Mouse (Mus musculus) lung, postnatal 0 days (tissue): ENCODE measurements at regions not wholly inside any gene's neighbourhood (a gene's known extent, or its start where the extent isn't known, plus 50 kb on each side); places are given as distances from the start of the nearest gene placed in this dataset.
A peak's percentile ranks its signal among the peaks of the same experiment; 100 is the strongest.

Experiments used
- ATAC-seq: fragments of 200-750 bp; cut with Nextera tagmentation; 2 replicates; pipeline ENCODE4 v1.8.0; 2017; ENCODE audit warnings: moderate library complexity
- DNase-seq: peaks from one replicate; pipeline ENCODE4 v3.0.0-alpha.2; 2016; ENCODE audit warnings: low spot score
- H3K27ac ChIP-seq: fragments of 300-500 bp; sonication (generic); 2 replicates; pipeline ENCODE4 v1.5.1; 2014; ENCODE audit warnings: antibody characterized with exemption, mild to moderate bottlenecking, low read length, mixed read lengths
- H3K27me3 ChIP-seq: fragments of 300-500 bp; sonication (generic); replicated peaks from 2 replicates; pipeline ENCODE4 v1.6.1; 2014; ENCODE audit warnings: low read length, mixed read lengths; ENCODE audit not compliant: insufficient read depth
- H3K36me3 ChIP-seq: fragments of 300-500 bp; sonication (generic); 2 replicates; pipeline ENCODE4 v1.6.1; 2014; ENCODE audit warnings: low read length, mixed read lengths; ENCODE audit not compliant: insufficient read depth
- H3K4me1 ChIP-seq: fragments of 300-500 bp; sonication (generic); 2 replicates; pipeline ENCODE4 v1.6.1; 2014; ENCODE audit warnings: antibody characterized with exemption, low read depth, low read length, mixed read lengths; ENCODE audit not compliant: insufficient read depth
- H3K4me2 ChIP-seq: fragments of 300-500 bp; sonication (generic); replicated peaks from 2 replicates; pipeline ENCODE4 v1.6.1; 2014; ENCODE audit warnings: low read depth, mild to moderate bottlenecking, low read length, moderate library complexity, mixed read lengths
- H3K4me3 ChIP-seq: fragments of 300-500 bp; sonication (generic); 2 replicates; pipeline ENCODE4 v1.5.1; 2014; ENCODE audit warnings: low read depth, low read length
- H3K9ac ChIP-seq: fragments of 300-500 bp; sonication (generic); replicated peaks from 2 replicates; pipeline ENCODE4 v1.6.1; 2014; ENCODE audit warnings: low read depth, mild to moderate bottlenecking
- H3K9me3 ChIP-seq: fragments of 300-500 bp; sonication (generic); 2 replicates; pipeline ENCODE4 v1.6.1; 2016; ENCODE audit warnings: low read length, mixed read lengths
- CTCF ChIP-seq: IDR thresholded peaks from 2 replicates; pipeline ENCODE4 v1.5.1; 2016; ENCODE audit warnings: antibody characterized with exemption, mild to moderate bottlenecking
- EP300 ChIP-seq: IDR thresholded peaks from 2 replicates; pipeline ENCODE4 v1.6.1; 2016; ENCODE audit warnings: antibody characterized with exemption, mild to moderate bottlenecking, control low read depth
- WGBS: fragments of 180-500 bp; shearing (Covaris S2); extraction: QIAGEN DNeasy Blood & Tissue Kit; methylation state at CpG from one replicate; pipeline ENCODE4 v1.1.7; 2014; 5-methylcytosine and 5-hydroxymethylcytosine counted together

DNA sequence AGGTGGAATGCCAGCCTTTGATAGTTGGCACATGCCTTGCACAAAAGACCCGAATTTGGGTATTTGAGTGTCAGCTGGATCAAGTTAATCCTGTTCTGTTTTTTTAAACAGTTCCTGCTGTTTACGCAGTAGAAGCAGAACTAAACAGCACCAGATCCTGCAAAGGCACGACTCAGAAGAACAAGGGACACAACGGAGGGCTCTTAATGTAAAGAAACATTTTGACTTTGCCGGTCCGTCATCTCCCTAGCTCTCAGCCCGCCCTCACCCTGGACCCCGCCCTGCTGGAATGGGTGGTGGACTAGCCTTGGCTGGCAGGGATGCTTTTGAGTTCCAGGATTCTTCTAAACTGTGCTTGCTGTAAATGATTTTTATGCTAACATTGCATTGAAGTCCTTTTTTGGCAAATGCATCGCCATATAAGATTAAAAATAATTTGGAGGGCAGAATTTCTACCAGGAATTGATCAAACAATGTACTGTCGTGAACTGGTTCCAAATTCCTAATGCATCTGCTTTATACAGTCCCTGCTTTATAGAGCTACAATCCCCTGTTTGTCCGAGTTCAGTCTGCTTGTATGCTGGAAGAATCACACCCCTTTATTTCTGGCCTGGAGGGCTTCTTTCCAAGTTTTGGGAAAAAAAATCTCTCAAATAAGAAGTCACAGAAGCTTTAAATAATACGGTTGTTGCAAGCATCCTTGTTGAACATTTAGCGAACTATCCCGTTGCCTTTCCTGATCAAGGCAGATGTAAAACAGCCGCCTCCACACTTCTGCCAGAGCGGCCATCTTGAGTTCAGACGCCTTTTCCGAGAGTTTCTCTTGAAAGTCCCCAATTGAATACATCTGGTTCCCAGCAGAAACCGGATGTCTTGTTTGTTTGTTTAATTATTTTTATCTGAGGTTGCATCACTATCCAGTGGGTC, 308.2 kb downstream of the Pten start:
- no peaks in the 10 kb centered on the region for H3K4me1 ChIP-seq
- ATAC-seq (peak; percentile 22), DNase-seq (peak; percentile 73)
- H3K4me2 ChIP-seq, result no peak overlapping the region; the same call in 1 of the 2 replicates
- TF ChIP-seq CTCF (no peak), EP300 (peak; percentile 26)
- H3K27ac ChIP-seq, result peak overlapping the region; percentile 44
- no peak overlapping the region for H3K9ac ChIP-seq
- H3K9me3 ChIP-seq, result no peaks in the 10 kb centered on the region
- no peak overlapping the region for H3K4me3 ChIP-seq
- no peaks in the 10 kb centered on the region for H3K27me3 ChIP-seq
- H3K36me3 ChIP-seq, result no peaks in the 10 kb centered on the region
- WGBS, result 56% methylated on average over 19 of the region's 19 CpGs

DNA sequence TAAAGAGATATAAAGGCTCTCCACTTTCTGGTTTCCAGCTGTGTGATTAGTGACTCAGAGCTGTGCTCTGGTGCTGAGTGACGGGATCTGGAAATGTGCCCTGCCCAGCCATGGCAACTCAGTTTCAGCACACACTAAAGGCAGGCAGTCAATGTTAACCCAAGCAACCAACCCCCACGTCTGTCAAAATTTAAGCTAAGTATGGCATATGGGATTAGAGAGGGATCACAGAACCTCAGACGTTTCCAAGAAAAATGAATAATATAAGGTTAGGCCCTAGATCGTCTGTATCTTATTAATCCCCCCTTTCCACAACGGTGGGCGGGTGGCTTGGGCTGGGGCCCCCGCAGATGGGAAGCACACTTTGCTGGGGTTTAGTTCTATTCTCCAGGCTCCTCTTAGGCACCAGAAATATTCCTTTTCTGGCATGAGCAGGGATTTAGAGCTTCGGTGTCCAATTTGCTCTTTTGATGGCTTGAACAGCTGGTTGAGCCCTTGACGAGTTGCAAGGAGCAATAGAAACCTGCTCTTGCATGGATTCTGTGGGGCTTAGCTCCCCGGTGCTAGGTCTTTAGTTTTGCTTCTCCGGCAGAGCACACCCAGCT, 311.2 kb downstream of the Pten start:
- TF ChIP-seq CTCF (no peak), EP300 (no peak)
- H3K4me2 ChIP-seq, result no peak overlapping the region
- DNase-seq, result peak; percentile 56
- no peaks in the 10 kb centered on the region for H3K27me3 ChIP-seq
- 73% methylated on average over 11 of the region's 11 CpGs for WGBS
- no peaks in the 10 kb centered on the region for H3K9me3 ChIP-seq
- no peaks in the 10 kb centered on the region for H3K36me3 ChIP-seq
- H3K4me1 ChIP-seq, result no peaks in the 10 kb centered on the region
- H3K27ac ChIP-seq, result no peak overlapping the region
- H3K4me3 ChIP-seq, result no peak overlapping the region
- H3K9ac ChIP-seq, result no peak overlapping the region
- ATAC-seq, result peak; percentile 62

DNA sequence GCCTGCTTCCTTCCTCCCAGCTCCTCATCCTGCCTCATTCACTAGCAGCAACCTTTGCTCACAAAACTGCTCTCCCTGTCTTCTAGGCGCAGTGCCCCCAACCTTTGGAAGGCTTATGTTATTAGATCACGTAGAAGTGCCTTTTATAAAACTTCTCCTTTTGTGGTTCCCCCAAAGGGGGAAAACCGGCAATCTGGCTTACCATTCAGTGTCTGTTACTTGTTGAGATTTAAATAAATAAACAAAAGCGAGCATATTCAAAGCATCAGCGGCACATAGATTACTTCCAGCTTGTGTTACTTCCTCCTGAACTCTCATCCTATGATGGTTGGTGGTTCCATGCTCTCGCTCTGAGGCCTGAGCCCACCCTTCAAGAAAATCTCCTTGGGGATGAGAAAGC, 312.5 kb downstream of the Pten start:
- DNase-seq (peak; percentile 26), ATAC-seq (no peak)
- no peaks in the 10 kb centered on the region for H3K36me3 ChIP-seq
- no peak overlapping the region for H3K4me3 ChIP-seq
- no peaks in the 10 kb centered on the region for H3K27me3 ChIP-seq
- no peak overlapping the region for H3K9ac ChIP-seq
- H3K27ac ChIP-seq, result no peak overlapping the region
- TF ChIP-seq CTCF, result no peak
- TF ChIP-seq EP300, result no peak
- H3K4me1 ChIP-seq, result no peaks in the 10 kb centered on the region
- H3K4me2 ChIP-seq, result no peak overlapping the region
- H3K9me3 ChIP-seq, result no peaks in the 10 kb centered on the region
- WGBS, result 42% methylated on average over 6 of the region's 6 CpGs

DNA sequence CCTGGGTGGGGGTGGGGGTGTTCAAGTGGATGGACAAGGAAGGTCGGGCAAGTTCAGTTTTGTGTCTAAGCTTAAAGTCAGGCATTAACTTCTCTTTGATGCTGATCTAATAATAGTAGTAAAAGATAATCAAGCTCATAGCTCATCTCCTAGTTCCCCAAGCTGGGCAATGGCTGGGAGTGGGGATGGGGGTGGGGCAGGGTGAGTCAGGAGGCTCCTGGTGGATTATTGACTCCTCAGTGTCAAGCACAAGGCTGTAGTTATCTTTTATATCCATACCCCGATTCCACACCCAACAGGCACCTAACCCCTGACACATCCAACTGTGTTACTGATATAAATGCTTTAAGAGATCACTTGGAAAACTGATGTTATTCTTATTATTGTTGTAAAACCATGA, 315.0 kb downstream of the Pten start:
- H3K9ac ChIP-seq, result no peak overlapping the region
- H3K4me2 ChIP-seq, result no peak overlapping the region
- no peak for TF ChIP-seq EP300
- no peak for TF ChIP-seq CTCF
- no peak for ATAC-seq
- no peak overlapping the region for H3K27ac ChIP-seq
- H3K4me1 ChIP-seq, result no peaks in the 10 kb centered on the region
- H3K27me3 ChIP-seq, result no peaks in the 10 kb centered on the region
- no peaks in the 10 kb centered on the region for H3K9me3 ChIP-seq
- DNase-seq, result no peak
- 78% methylated on average over 2 of the region's 2 CpGs for WGBS
- no peaks in the 10 kb centered on the region for H3K36me3 ChIP-seq
- no peak overlapping the region for H3K4me3 ChIP-seq

DNA sequence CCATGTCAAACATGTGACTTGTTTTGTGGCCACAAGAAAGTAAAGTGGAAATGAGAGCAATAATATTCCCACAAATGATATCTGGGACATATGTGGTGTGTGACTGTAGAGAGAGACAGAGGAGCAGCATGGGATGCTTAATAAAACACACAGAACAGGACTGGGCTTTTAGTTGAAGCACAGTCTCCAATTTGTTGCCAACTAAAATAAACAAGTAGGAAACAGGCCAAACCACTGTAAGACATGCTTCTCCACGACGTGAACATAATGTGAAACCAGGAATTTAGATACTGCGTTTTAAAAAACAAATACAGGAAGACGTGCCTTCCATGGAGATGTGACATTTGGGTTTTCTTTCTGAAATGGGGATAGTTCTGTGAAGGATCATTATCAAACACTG, 317.2 kb downstream of the Rnls start:
- H3K4me2 ChIP-seq, result no peak overlapping the region
- H3K27ac ChIP-seq, result no peak overlapping the region
- H3K27me3 ChIP-seq, result no peaks in the 10 kb centered on the region
- H3K36me3 ChIP-seq, result no peaks in the 10 kb centered on the region
- no peaks in the 10 kb centered on the region for H3K4me1 ChIP-seq
- DNase-seq (peak; percentile 17), ATAC-seq (no peak)
- 34% methylated on average over 4 of the region's 4 CpGs for WGBS
- no peaks in the 10 kb centered on the region for H3K9me3 ChIP-seq
- H3K9ac ChIP-seq, result no peak overlapping the region
- TF ChIP-seq EP300, result no peak
- no peak for TF ChIP-seq CTCF
- H3K4me3 ChIP-seq, result no peak overlapping the region

GRCm38 (mm10) chr19:33078681-33079360, 313.3 kb downstream of the Rnls start:
- H3K36me3 ChIP-seq, result no peaks in the 10 kb centered on the region
- WGBS, result 44% methylated on average over 4 of the region's 4 CpGs
- no peaks in the 10 kb centered on the region for H3K27me3 ChIP-seq
- no peak overlapping the region for H3K27ac ChIP-seq
- DNase-seq, result no peak
- ATAC-seq, result no peak
- TF ChIP-seq CTCF, result no peak
- no peak for TF ChIP-seq EP300
- no peaks in the 10 kb centered on the region for H3K9me3 ChIP-seq
- no peak overlapping the region for H3K4me2 ChIP-seq
- H3K4me3 ChIP-seq, result no peak overlapping the region
- no peaks in the 10 kb centered on the region for H3K4me1 ChIP-seq
- H3K9ac ChIP-seq, result no peak overlapping the region
